Mouse (Mus musculus) hindbrain, postnatal 0 days (tissue): ENCODE data around the gene Icam2. TPM values are rescaled to one million over a fixed set of nuclear protein-coding genes. Genes with fewer than 3 reads are reported as not detected.
"Not testable (repeated sequence)": the region's sequence is repeated elsewhere in the genome, so short reads cannot be mapped to it uniquely, and the experiment has no call there.

Source experiments
- ATAC-seq: fragments of 200-750 bp; cut with Nextera tagmentation; 2 replicates; pipeline ENCODE4 v1.8.0; 2017; ENCODE audit warnings: mild to moderate bottlenecking, moderate TSS enrichment, moderate library complexity
- DNase-seq: peaks from one replicate; pipeline ENCODE4 v3.0.0-alpha.2; 2015; ENCODE audit warnings: low spot score
- H3K27ac ChIP-seq: fragments of 300-500 bp; sonication (generic); 2 replicates; pipeline ENCODE4 v1.5.1; 2014; ENCODE audit warnings: mild to moderate bottlenecking
- H3K27me3 ChIP-seq: fragments of 300-500 bp; sonication (generic); 2 replicates; pipeline ENCODE4 v1.6.1; 2014; ENCODE audit warnings: low read length, mixed read lengths; ENCODE audit not compliant: insufficient read depth
- H3K36me3 ChIP-seq: fragments of 300-500 bp; sonication (generic); 2 replicates; pipeline ENCODE4 v1.6.1; 2014; ENCODE audit warnings: low read length, mixed read lengths; ENCODE audit not compliant: insufficient read depth
- H3K4me1 ChIP-seq: fragments of 300-500 bp; sonication (generic); 2 replicates; pipeline ENCODE4 v1.6.1; 2014; ENCODE audit warnings: antibody characterized with exemption, low read length, mixed read lengths; ENCODE audit not compliant: insufficient read depth
- H3K4me2 ChIP-seq: fragments of 300-500 bp; sonication (generic); 2 replicates; pipeline ENCODE4 v1.6.1; 2014; ENCODE audit warnings: low read depth, mild to moderate bottlenecking, low read length, moderate library complexity, mixed read lengths
- H3K4me3 ChIP-seq: fragments of 300-500 bp; sonication (generic); 2 replicates; pipeline ENCODE4 v1.5.1; 2014; ENCODE audit warnings: low read length
- H3K9ac ChIP-seq: fragments of 300-500 bp; sonication (generic); replicated peaks from 2 replicates; pipeline ENCODE4 v1.6.1; 2014; ENCODE audit warnings: mild to moderate bottlenecking, low read length, moderate library complexity, mixed read lengths
- H3K9me3 ChIP-seq: fragments of 300-500 bp; sonication (generic); 2 replicates; pipeline ENCODE4 v1.6.1; 2016; ENCODE audit warnings: low read length, mixed read lengths
- CTCF ChIP-seq: IDR thresholded peaks from 2 replicates; pipeline ENCODE4 v1.5.1; 2016; ENCODE audit warnings: antibody characterized with exemption, control low read depth, low read depth
- WGBS: fragments of 180-500 bp; shearing (Covaris S2); extraction: QIAGEN DNeasy Blood & Tissue Kit; methylation state at CpG from one replicate; pipeline ENCODE4 v1.1.7; 2014; 5-methylcytosine and 5-hydroxymethylcytosine counted together
- polyA plus RNA-seq: library from polyadenylated mRNA; unstranded; fragments of >200 nt; fragmentation: Nextera tagmentation; extraction: Ambion mirVana; gene quantifications from 2 replicates; pipeline ENCODE4 v1.2.1, GENCODE M21; 2015
- total RNA-seq: library from RNA; depleted of rRNA; stranded (reverse); fragments of >200 nt; gene quantifications from 2 replicates; pipeline ENCODE4 v1.2.3, GENCODE M21; 2014

Icam2 gene
- total and polyA plus RNA-seq, 2 experiments from 2014 or later: 8.4 to 11.4 TPM

- WGBS: 61% methylated on average over 4 of the region's 4 CpGs
- no peaks in the 10 kb centered on the region for H3K36me3 ChIP-seq
- no peak for ATAC-seq
These were observed 35.9 kb downstream of the Icam2 start for GRCm38 (mm10) chr11:106351941-106352340.

GRCm38 (mm10) chr11:106351253-106351652 is 36.6 kb downstream of the Icam2 start:
- Histone ChIP-seq H3K4me1 (no peaks in the 10 kb centered on the region), H3K9me3 (no peaks in the 10 kb centered on the region), H3K36me3 (no peaks in the 10 kb centered on the region), H3K4me3 (no peak overlapping the region), H3K27ac (no peak overlapping the region), H3K9ac (no peak overlapping the region), H3K27me3 (no peaks in the 10 kb centered on the region), H3K4me2 (no peak overlapping the region)
- ATAC-seq (peak; percentile 73; the same call in 1 of the 2 replicates), DNase-seq (peak; percentile 14)
- 65% methylated on average over 3 of the region's 3 CpGs for WGBS
- TF ChIP-seq CTCF: no peak

More at GRCm38 (mm10) chr11:106351941-106352340, 35.9 kb downstream of the Icam2 start:
- Histone ChIP-seq H3K9me3 (no peaks in the 10 kb centered on the region), H3K4me2 (no peak overlapping the region), H3K27ac (no peak overlapping the region), H3K4me1 (no peaks in the 10 kb centered on the region), H3K9ac (no peak overlapping the region), H3K27me3 (no peaks in the 10 kb centered on the region), H3K4me3 (no peak overlapping the region)
- DNase-seq: no peak
- TF ChIP-seq CTCF: no peak

DNA sequence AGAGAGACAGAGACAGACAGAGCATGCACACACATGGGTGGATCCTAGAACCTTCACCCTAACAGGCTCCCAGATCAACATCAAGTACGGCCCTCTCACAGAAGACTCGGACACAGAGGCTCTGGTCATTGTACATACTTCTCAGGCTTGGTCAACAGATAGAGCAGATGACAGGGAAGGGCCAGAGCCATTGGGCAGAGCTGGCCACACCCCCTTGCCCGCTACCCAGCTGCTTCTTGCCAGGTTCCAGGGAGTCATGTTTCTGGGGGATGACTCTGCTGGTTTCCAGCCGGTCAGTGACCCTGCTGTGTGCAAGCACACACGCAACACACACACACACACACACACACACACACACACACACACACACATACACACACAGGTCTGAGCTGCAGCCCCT is 37.0 kb downstream of the Icam2 start:
- Histone ChIP-seq H3K4me3 (no peak overlapping the region), H3K9me3 (no peaks in the 10 kb centered on the region), H3K9ac (no peak overlapping the region), H3K4me1 (no peaks in the 10 kb centered on the region), H3K4me2 (no peak overlapping the region), H3K27me3 (no peaks in the 10 kb centered on the region), H3K36me3 (no peaks in the 10 kb centered on the region), H3K27ac (no peak overlapping the region)
- DNase-seq (no peak), ATAC-seq (peak; percentile 29; the same call in 1 of the 2 replicates)
- TF ChIP-seq CTCF: no peak
- WGBS: 49% methylated on average over 5 of the region's 5 CpGs

- Histone ChIP-seq H3K36me3 (no peaks in the 10 kb centered on the region), H3K9me3 (no peaks in the 10 kb centered on the region), H3K4me3 (no peak overlapping the region), H3K4me2 (no peak overlapping the region), H3K27ac (no peak overlapping the region), H3K9ac (no peak overlapping the region), H3K4me1 (no peaks in the 10 kb centered on the region), H3K27me3 (no peaks in the 10 kb centered on the region)
- 84% methylated on average over 6 of the region's 6 CpGs for WGBS
- TF ChIP-seq CTCF: no peak
- ATAC-seq: no peak
- no peak for DNase-seq
These were observed 38.1 kb downstream of the Icam2 start for GRCm38 (mm10) chr11:106349772-106350171.

DNA sequence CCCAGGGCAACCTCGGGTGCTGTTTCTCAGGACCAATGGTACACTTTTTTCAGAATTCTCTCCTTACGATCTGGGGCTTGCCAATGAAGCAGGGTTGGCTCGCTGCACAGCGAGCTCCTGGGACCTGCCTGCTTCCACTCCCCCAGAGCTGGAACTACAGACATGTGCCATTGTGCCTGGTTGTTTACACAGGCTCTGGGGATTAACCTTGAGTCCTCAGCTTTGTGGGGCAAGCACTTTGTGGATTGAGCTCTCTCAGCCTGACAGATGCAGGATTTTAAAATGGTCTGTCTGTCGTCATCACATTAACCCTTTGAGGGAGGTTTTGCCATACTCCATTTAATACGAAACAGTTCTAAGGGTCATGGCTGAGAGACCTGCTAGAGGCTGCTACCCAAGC is 43.0 kb downstream of the Icam2 start:
- peak; percentile 35; the same call in 1 of the 2 replicates for ATAC-seq
- Histone ChIP-seq H3K36me3 (no peaks in the 10 kb centered on the region), H3K9me3 (no peaks in the 10 kb centered on the region), H3K4me3 (no peak overlapping the region), H3K4me1 (no peaks in the 10 kb centered on the region), H3K4me2 (no peak overlapping the region), H3K27ac (no peak overlapping the region), H3K9ac (no peak overlapping the region), H3K27me3 (no peaks in the 10 kb centered on the region)
- TF ChIP-seq CTCF: no peak
- DNase-seq: no peak
- 50% methylated on average over 6 of the region's 6 CpGs for WGBS

GRCm38 (mm10) chr11:106340990-106341520 is 46.8 kb downstream of the Icam2 start:
- no peak for ATAC-seq
- TF ChIP-seq CTCF: no peak
- Histone ChIP-seq H3K9me3 (no peaks in the 10 kb centered on the region), H3K36me3 (no peaks in the 10 kb centered on the region), H3K4me2 (no peak overlapping the region), H3K4me3 (no peak overlapping the region), H3K27ac (no peak overlapping the region), H3K9ac (no peak overlapping the region), H3K27me3 (no peaks in the 10 kb centered on the region), H3K4me1 (no peaks in the 10 kb centered on the region)
- no peak for DNase-seq
- 81% methylated on average over 9 of the region's 9 CpGs for WGBS

DNA sequence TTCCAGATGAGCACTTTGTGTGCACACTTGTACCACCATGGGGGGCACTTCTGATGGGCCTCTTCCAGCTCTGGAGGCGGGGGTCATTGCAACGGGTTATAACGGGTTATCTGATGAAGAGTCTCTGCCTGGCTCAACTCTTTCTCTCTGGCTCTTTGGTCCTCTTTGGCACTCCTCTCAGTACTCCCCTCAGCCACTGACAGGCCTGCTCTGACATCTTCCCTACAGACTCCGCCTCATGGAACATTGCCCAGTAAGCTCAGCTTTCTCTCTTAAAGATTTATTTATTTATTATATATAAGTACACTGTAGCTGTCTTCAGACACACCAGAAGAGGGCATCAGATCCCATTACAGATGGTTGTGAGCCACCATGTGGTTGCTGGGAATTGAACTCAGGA is 48.6 kb downstream of the Icam2 start:
- not testable (repeated sequence) for ATAC-seq, DNase-seq, H3K9ac ChIP-seq, H3K4me2 ChIP-seq, H3K36me3 ChIP-seq, H3K27me3 ChIP-seq, H3K27ac ChIP-seq, H3K4me1 ChIP-seq, H3K9me3 ChIP-seq, H3K4me3 ChIP-seq
- 76% methylated on average over 4 of the region's 4 CpGs for WGBS
